Mouse (Mus musculus) limb, embryonic 11.5 days (tissue): ENCODE data around the gene P4ha2. TPM values are rescaled to one million over a fixed set of nuclear protein-coding genes. Genes with fewer than 3 reads are reported as not detected.
A peak's percentile ranks its signal among the peaks of the same experiment; 100 is the strongest.

Source experiments
- ATAC-seq: fragments of 200-750 bp; cut with Nextera tagmentation; 2 replicates; pipeline ENCODE4 v1.8.0; 2017; ENCODE audit warnings: low read depth; ENCODE audit not compliant: insufficient number of reproducible peaks, low FRiP score, low TSS enrichment
- DNase-seq: peaks from one replicate; pipeline ENCODE4 v3.0.0-alpha.2; 2015; ENCODE audit warnings: low spot score
- H3K27ac ChIP-seq: fragments of 300-500 bp; sonication (generic); replicated peaks from 2 replicates; pipeline ENCODE4 v1.5.1; 2014; ENCODE audit warnings: low read depth, mild to moderate bottlenecking, low read length
- H3K27me3 ChIP-seq: fragments of 300-500 bp; sonication (generic); 2 replicates; pipeline ENCODE4 v1.6.1; 2014; ENCODE audit warnings: mild to moderate bottlenecking, low read length, mixed read lengths; ENCODE audit not compliant: control insufficient read depth, insufficient read depth
- H3K36me3 ChIP-seq: fragments of 300-500 bp; sonication (generic); 2 replicates; pipeline ENCODE4 v1.6.1; 2014; ENCODE audit warnings: mild to moderate bottlenecking, low read length, moderate library complexity, mixed read lengths; ENCODE audit not compliant: control insufficient read depth, insufficient read depth
- H3K4me1 ChIP-seq: fragments of 300-500 bp; sonication (generic); 2 replicates; pipeline ENCODE4 v1.6.1; 2014; ENCODE audit warnings: low read length, mixed read lengths; ENCODE audit not compliant: control insufficient read depth, insufficient read depth
- H3K4me2 ChIP-seq: fragments of 300-500 bp; sonication (generic); 2 replicates; pipeline ENCODE4 v1.6.1; 2014; ENCODE audit warnings: low read depth, mild to moderate bottlenecking, moderate library complexity; ENCODE audit not compliant: severe bottlenecking
- H3K4me3 ChIP-seq: fragments of 300-500 bp; sonication (generic); 2 replicates; pipeline ENCODE4 v1.5.1; 2014; ENCODE audit warnings: low read depth, low read length
- H3K9ac ChIP-seq: fragments of 300-500 bp; sonication (generic); 2 replicates; pipeline ENCODE4 v1.6.1; 2014; ENCODE audit warnings: mild to moderate bottlenecking, low read length
- H3K9me3 ChIP-seq: fragments of 300-500 bp; sonication (generic); 2 replicates; pipeline ENCODE4 v1.6.1; 2016; ENCODE audit warnings: low read length; ENCODE audit not compliant: control insufficient read depth
- WGBS: fragments of 180-500 bp; shearing (Covaris S2); extraction: QIAGEN DNeasy Blood & Tissue Kit; methylation state at CpG from one replicate; pipeline ENCODE4 v1.1.7; 2014; 5-methylcytosine and 5-hydroxymethylcytosine counted together
- polyA plus RNA-seq: library from polyadenylated mRNA; unstranded; fragments of >200 nt; fragmentation: Nextera tagmentation; extraction: Ambion mirVana; gene quantifications from 2 replicates; pipeline ENCODE4 v1.2.1, GENCODE M21; 2014

Gene P4ha2
- polyA plus RNA-seq, 1 experiment from 2014 or later = 44.3 TPM

- peak overlapping the region; percentile 22 for H3K9ac ChIP-seq
- H3K27ac ChIP-seq = peak overlapping the region; percentile 94
- H3K4me1 ChIP-seq = peaks cover 57% of the 10 kb centered on the region
- 0 out of 2 replicates have a peak, but pooled peaks cover 2% of the 10 kb centered on the region for H3K36me3 ChIP-seq
- ATAC-seq = peak; percentile 52; the same call in 1 of the 2 replicates
- no peak for DNase-seq
- H3K27me3 ChIP-seq = no peaks in the 10 kb centered on the region
- H3K4me3 ChIP-seq = no peak overlapping the region
- peak overlapping the region; percentile 2; the same call in 1 of the 2 replicates for H3K4me2 ChIP-seq
- 26% methylated on average over 10 of the region's 10 CpGs for WGBS
- H3K9me3 ChIP-seq = no peaks in the 10 kb centered on the region
Observed at GRCm38 (mm10) chr11:54058056-54058617, 41.8 kb upstream of the P4ha2 start.

GRCm38 (mm10) chr11:54058643-54059042 is 41.3 kb upstream of the P4ha2 start:
- Histone ChIP-seq H3K4me1 (peaks cover 60% of the 10 kb centered on the region), H3K27ac (peak overlapping the region; percentile 94), H3K27me3 (no peaks in the 10 kb centered on the region), H3K4me2 (no peak overlapping the region), H3K9me3 (no peaks in the 10 kb centered on the region), H3K4me3 (no peak overlapping the region), H3K9ac (no peak overlapping the region), H3K36me3 (0 out of 2 replicates have a peak, but pooled peaks cover 2% of the 10 kb centered on the region)
- DNase-seq (peak; percentile 52), ATAC-seq (no peak)
- WGBS = 10% methylated on average over 6 of the region's 6 CpGs

- H3K27me3 ChIP-seq = no peaks in the 10 kb centered on the region
- no peak for DNase-seq
- WGBS = 48% methylated on average over 1 of the region's 1 CpGs
- 0 out of 2 replicates have a peak, but pooled peaks cover 2% of the 10 kb centered on the region for H3K36me3 ChIP-seq
- no peak overlapping the region for H3K4me2 ChIP-seq
- H3K9me3 ChIP-seq = no peaks in the 10 kb centered on the region
- no peak overlapping the region for H3K4me3 ChIP-seq
- peaks cover 61% of the 10 kb centered on the region for H3K4me1 ChIP-seq
- ATAC-seq = no peak
- H3K9ac ChIP-seq = no peak overlapping the region
- peak overlapping the region; percentile 94 for H3K27ac ChIP-seq
Observed at GRCm38 (mm10) chr11:54059526-54059925, 40.4 kb upstream of the P4ha2 start.

GRCm38 (mm10) chr11:54060316-54060715 is 39.6 kb upstream of the P4ha2 start:
- ATAC-seq = peak; percentile 31; the same call in 1 of the 2 replicates
- DNase-seq = peak; percentile 77
- Histone ChIP-seq H3K27me3 (no peaks in the 10 kb centered on the region), H3K4me2 (peak overlapping the region; percentile 3; the same call in 1 of the 2 replicates), H3K4me1 (peaks cover 61% of the 10 kb centered on the region), H3K9ac (no peak overlapping the region; the same call in 1 of the 2 replicates), H3K4me3 (no peak overlapping the region), H3K27ac (peak overlapping the region; percentile 81), H3K9me3 (no peaks in the 10 kb centered on the region), H3K36me3 (no peaks in the 10 kb centered on the region)
- 4% methylated on average over 9 of the region's 9 CpGs for WGBS

GRCm38 (mm10) chr11:54062086-54062752 is 37.7 kb upstream of the P4ha2 start:
- ATAC-seq (no peak), DNase-seq (no peak)
- Histone ChIP-seq H3K4me2 (no peak overlapping the region), H3K4me1 (peaks cover 58% of the 10 kb centered on the region), H3K9me3 (no peaks in the 10 kb centered on the region), H3K4me3 (no peak overlapping the region), H3K27me3 (no peaks in the 10 kb centered on the region), H3K9ac (no peak overlapping the region), H3K36me3 (no peaks in the 10 kb centered on the region), H3K27ac (no peak overlapping the region; the same call in 1 of the 2 replicates)
- 73% methylated on average over 12 of the region's 12 CpGs for WGBS

GRCm38 (mm10) chr11:54062753-54063471 is 37.0 kb upstream of the P4ha2 start:
- WGBS = 72% methylated on average over 9 of the region's 9 CpGs
- Histone ChIP-seq H3K9me3 (no peaks in the 10 kb centered on the region), H3K27ac (no peak overlapping the region; the same call in 1 of the 2 replicates), H3K4me3 (no peak overlapping the region), H3K27me3 (no peaks in the 10 kb centered on the region), H3K36me3 (no peaks in the 10 kb centered on the region), H3K9ac (no peak overlapping the region), H3K4me1 (peaks cover 58% of the 10 kb centered on the region), H3K4me2 (no peak overlapping the region)
- ATAC-seq (no peak), DNase-seq (no peak)

GRCm38 (mm10) chr11:54063472-54063775 is 36.5 kb upstream of the P4ha2 start:
- H3K4me2 ChIP-seq = no peak overlapping the region
- no peak overlapping the region for H3K9ac ChIP-seq
- WGBS = 89% methylated on average over 10 of the region's 10 CpGs
- H3K4me1 ChIP-seq = peaks cover 53% of the 10 kb centered on the region
- no peaks in the 10 kb centered on the region for H3K36me3 ChIP-seq
- no peak overlapping the region for H3K4me3 ChIP-seq
- no peaks in the 10 kb centered on the region for H3K9me3 ChIP-seq
- DNase-seq (no peak), ATAC-seq (no peak)
- H3K27me3 ChIP-seq = no peaks in the 10 kb centered on the region
- H3K27ac ChIP-seq = no peak overlapping the region

GRCm38 (mm10) chr11:54064412-54064978 is 35.4 kb upstream of the P4ha2 start:
- no peak for ATAC-seq
- Histone ChIP-seq H3K4me3 (no peak overlapping the region), H3K9ac (no peak overlapping the region), H3K4me1 (peaks cover 43% of the 10 kb centered on the region), H3K9me3 (no peaks in the 10 kb centered on the region), H3K27me3 (no peaks in the 10 kb centered on the region), H3K27ac (no peak overlapping the region), H3K36me3 (no peaks in the 10 kb centered on the region), H3K4me2 (no peak overlapping the region)
- no peak for DNase-seq
- 88% methylated on average over 3 of the region's 3 CpGs for WGBS
